Mouse (Mus musculus) ES-E14 (cell line): ENCODE results near the gene Fam83g. TPM values are rescaled to one million over a fixed set of nuclear protein-coding genes. Genes with fewer than 3 reads are reported as not detected.

Source experiments
- DNase-seq: peaks from one replicate; pipeline ENCODE4 v3.0.0-alpha.2; 2013; ENCODE audit warnings: low read depth, low spot score
- H3K27ac ChIP-seq: 2 replicates; pipeline ENCODE4 v1.5.1; 2012; ENCODE audit warnings: low read depth, mild to moderate bottlenecking, low read length, moderate library complexity, mixed read lengths; ENCODE audit not compliant: poor library complexity, insufficient read depth, severe bottlenecking
- H3K36me3 ChIP-seq: 2 replicates; pipeline ENCODE4 v1.6.1; 2012; ENCODE audit warnings: mild to moderate bottlenecking, low read length, moderate library complexity, mixed read lengths; ENCODE audit not compliant: control insufficient read depth, poor library complexity, insufficient read depth, severe bottlenecking
- H3K4me1 ChIP-seq, 2 experiments: fragments of 150-350 bp in 1 of 2; sonication (generic) in 1 of 2; 2 replicates each; pipeline ENCODE4 v1.6.1; 2012; ENCODE audit warnings: low read length in 2 of 2, mild to moderate bottlenecking in 1 of 2, mixed read lengths in 1 of 2; ENCODE audit not compliant: control insufficient read depth in 2 of 2, insufficient read depth in 2 of 2, poor library complexity in 1 of 2
- H3K4me3 ChIP-seq, 2 experiments: fragments of 150-350 bp in 1 of 2; sonication (generic) in 1 of 2; 2 replicates each; pipeline ENCODE4 v1.5.1; 2012; ENCODE audit warnings: low read length in 2 of 2, low read depth in 1 of 2, mild to moderate bottlenecking in 1 of 2, mixed read lengths in 1 of 2; ENCODE audit not compliant: insufficient read depth in 1 of 2, poor library complexity in 1 of 2, severe bottlenecking in 1 of 2
- H3K9ac ChIP-seq: 2 replicates; pipeline ENCODE4 v1.6.1; 2012; ENCODE audit warnings: low read depth, mild to moderate bottlenecking, low read length, mixed read lengths; ENCODE audit not compliant: poor library complexity, insufficient read depth, severe bottlenecking
- H3K9me3 ChIP-seq: fragments of 150-350 bp; sonication (generic); 2 replicates; pipeline ENCODE4 v1.6.1; 2012; ENCODE audit warnings: low read depth, mild to moderate bottlenecking, low read length; ENCODE audit not compliant: control insufficient read depth, insufficient read depth
- CHD2 ChIP-seq: IDR thresholded peaks from 2 replicates; pipeline ENCODE4 v1.6.1; 2014; ENCODE audit warnings: mild to moderate bottlenecking, low read depth, low read length, inconsistent platforms
- HCFC1 ChIP-seq: IDR thresholded peaks from 2 replicates; pipeline ENCODE4 v1.6.1; 2012; ENCODE audit warnings: low read length, inconsistent platforms, borderline replicate concordance; ENCODE audit not compliant: insufficient read depth
- MAFK ChIP-seq: IDR thresholded peaks from 2 replicates; pipeline ENCODE4 v1.6.1; 2014; ENCODE audit warnings: mild to moderate bottlenecking, low read depth, low read length, inconsistent platforms; ENCODE audit not compliant: insufficient read depth
- ZC3H11A ChIP-seq: IDR thresholded peaks from 2 replicates; pipeline ENCODE4 v1.6.1; 2012; ENCODE audit warnings: low read depth, mild to moderate bottlenecking, inconsistent platforms, low read length, borderline replicate concordance
- ZNF384 ChIP-seq: IDR thresholded peaks from 2 replicates; pipeline ENCODE4 v1.6.1; 2012; ENCODE audit warnings: low read depth, low read length, inconsistent platforms
- in situ Hi-C, 2 experiments: fragments of 600-800 bp; cut with MboI; formaldehyde crosslinking; loops; one replicate each; pipeline ENCODE4 v1.15.1; 2025; ENCODE audit warnings: low sequenced_read_pairs in 2 of 2, inconsistent platforms in 1 of 2; ENCODE audit not compliant: unreplicated experiment in 2 of 2
- total RNA-seq: library from RNA; depleted of rRNA; stranded (reverse); fragments of 300-350 nt; gene quantifications from 2 replicates; pipeline ENCODE4 v1.2.3, GENCODE M21; 2012

The Fam83g gene
- total RNA-seq, 1 experiment: 9.4 TPM

DNA sequence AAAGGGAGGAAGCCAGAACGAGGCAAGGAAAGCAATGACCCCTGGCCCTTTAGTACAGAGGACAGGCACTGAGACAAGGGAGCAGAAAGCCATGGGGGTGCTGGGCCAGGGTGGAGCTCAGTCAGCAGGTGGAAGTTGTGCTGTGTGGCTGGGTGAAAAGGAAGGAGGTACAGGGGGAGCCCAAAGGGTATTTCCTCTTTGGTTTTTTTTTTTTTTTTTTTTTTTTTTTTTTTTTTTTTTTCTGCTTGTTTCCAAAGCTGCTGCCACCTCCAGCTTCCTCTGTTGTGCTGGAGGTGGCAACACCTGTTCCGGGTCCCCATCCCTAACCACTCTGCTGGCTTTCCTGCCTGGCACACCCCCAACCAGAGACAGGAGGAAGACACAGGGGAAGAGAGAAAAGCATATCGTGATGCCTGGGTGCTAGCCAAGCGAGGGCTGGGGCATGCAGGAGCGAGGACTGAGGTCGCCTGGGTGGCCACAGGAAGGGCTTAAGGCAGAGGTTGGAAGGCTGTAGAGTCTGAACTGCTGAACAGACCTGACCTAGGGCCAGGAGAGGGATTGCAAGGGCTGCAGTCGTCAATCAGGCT is 23.0 kb upstream of the Fam83g start:
- no peak overlapping the region for H3K9ac ChIP-seq
- no peaks in the 10 kb centered on the region for H3K9me3 ChIP-seq
- peaks cover 0 to 5% of the 10 kb centered on the region in 2 experiments; a peak in 1 of 4 replicates for H3K4me1 ChIP-seq
- TF ChIP-seq MAFK (no peak), ZNF384 (no peak), CHD2 (no peak), HCFC1 (no peak), ZC3H11A (no peak)
- in situ Hi-C loops: no loop called here
- DNase-seq: no peak
- no peaks in the 10 kb centered on the region; the same call in 1 of the 2 replicates for H3K36me3 ChIP-seq
- no peak overlapping the region for H3K4me3 ChIP-seq
- H3K27ac ChIP-seq: no peak overlapping the region

DNA sequence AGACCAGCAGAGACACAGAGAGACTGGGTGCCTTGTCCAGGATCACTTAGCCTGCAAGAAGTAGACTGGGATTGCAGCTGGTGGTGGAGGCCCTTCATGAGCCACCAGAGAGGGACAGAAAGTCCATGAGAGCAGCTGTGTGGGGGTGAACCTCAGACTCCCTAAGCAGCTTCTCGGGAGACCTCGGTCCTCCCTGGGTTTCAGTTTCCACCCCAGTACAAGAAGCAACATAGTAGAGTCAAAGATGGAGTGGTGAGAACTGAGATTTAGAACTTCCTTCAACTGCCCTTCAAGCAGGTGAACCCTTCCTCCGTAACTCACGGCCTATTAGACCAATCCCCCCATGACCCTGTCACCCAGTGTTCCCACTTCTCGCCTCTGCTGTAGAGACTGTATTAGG is 21.7 kb upstream of the Fam83g start:
- TF ChIP-seq HCFC1: no peak
- no peak for TF ChIP-seq MAFK
- H3K36me3 ChIP-seq: no peaks in the 10 kb centered on the region; the same call in 1 of the 2 replicates

DNA sequence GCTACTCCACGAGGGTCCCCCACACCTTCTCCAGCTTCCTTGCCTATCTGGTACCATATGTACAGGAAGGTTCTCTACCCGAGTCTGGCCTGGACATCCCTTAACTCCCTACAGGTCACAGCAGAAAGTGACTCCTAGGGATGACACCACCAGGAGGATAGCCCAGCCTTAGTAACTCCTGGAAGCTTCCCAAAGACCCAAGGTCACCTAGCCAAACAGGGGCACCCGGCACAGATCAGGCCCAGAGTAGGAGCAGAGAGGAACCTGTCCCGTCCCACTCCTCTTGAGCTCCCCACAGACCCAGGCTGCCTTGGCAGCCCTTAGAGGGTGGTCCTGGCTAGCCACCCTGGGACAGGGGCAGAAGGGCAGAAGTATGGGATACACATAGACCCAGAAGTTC is 18.5 kb upstream of the Fam83g start:
- in situ Hi-C loops: no loop called here
- H3K4me1 ChIP-seq: peaks cover 0 to 2% of the 10 kb centered on the region in 2 experiments; a peak in 1 of 4 replicates
- no peaks in the 10 kb centered on the region for H3K9me3 ChIP-seq
- no peak overlapping the region for H3K4me3 ChIP-seq
- no peak for DNase-seq
- no peak overlapping the region for H3K9ac ChIP-seq
- no peak overlapping the region for H3K27ac ChIP-seq
- TF ChIP-seq MAFK (no peak), CHD2 (no peak), ZNF384 (no peak), ZC3H11A (no peak), HCFC1 (no peak)
- H3K36me3 ChIP-seq: no peaks in the 10 kb centered on the region

More for the DNA sequence above, 21.7 kb upstream of the Fam83g start:
- H3K4me3 ChIP-seq: no peak overlapping the region
- in situ Hi-C loops: no loop called here
- H3K4me1 ChIP-seq: peaks cover 0 to 5% of the 10 kb centered on the region in 2 experiments; a peak in 1 of 4 replicates
- H3K9ac ChIP-seq: no peak overlapping the region
- no peak overlapping the region for H3K27ac ChIP-seq
- no peak for DNase-seq
- H3K9me3 ChIP-seq: no peaks in the 10 kb centered on the region

DNA sequence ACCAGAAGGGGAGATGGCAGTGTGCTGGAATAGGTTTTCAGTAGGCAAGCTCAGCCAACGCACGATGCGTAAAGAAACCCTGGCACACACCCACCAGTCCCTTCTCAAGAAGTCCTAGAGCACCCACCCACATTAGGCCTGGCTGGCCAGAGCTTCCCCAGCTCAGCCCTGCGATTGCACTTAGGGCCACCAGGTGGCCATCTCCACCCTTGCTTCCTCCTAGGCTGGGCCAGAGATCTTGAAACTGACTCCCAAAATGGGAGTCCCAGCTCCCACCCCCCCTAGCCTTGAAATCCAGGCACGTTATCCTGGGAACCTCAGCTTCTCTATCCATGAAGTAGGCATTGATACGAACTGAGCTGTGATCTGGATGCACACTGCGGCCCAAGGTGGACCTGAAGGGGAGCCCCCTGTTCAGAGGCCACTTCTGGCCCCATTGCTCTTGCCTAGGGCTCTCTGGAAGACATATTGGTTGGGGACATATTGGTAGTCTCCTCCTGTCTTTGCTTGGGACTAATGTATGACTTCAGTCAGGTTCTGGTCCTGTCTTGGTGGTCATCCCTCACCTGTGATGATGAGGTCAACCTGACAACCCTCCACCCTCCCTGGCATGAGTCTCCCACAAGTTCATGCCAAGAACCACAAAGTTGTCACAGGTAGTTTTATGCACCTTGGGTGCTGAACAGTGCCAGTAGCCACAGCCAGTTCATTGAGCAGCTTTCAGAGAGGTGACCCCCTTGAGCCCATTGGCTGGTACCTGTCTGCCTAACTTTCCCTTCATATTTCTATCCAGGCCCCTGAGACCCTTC is 17.7 kb upstream of the Fam83g start:
- TF ChIP-seq CHD2: no peak
- TF ChIP-seq HCFC1: no peak
- no peak for TF ChIP-seq MAFK
- peak; percentile 24; the same call in 1 of the 2 replicates for TF ChIP-seq ZC3H11A
- no peak for TF ChIP-seq ZNF384
- no peak overlapping the region for H3K27ac ChIP-seq
- in situ Hi-C loops: no loop called here
- H3K9ac ChIP-seq: no peak overlapping the region
- H3K4me3 ChIP-seq: no peak overlapping the region
- H3K36me3 ChIP-seq: no peaks in the 10 kb centered on the region
- peaks cover 0 to 4% of the 10 kb centered on the region in 2 experiments; a peak in 1 of 4 replicates for H3K4me1 ChIP-seq
- DNase-seq: no peak
- no peaks in the 10 kb centered on the region for H3K9me3 ChIP-seq
